Mouse (Mus musculus): ENCODE measurements around the gene Adgrd1.

Adgrd1 gene

DNA sequence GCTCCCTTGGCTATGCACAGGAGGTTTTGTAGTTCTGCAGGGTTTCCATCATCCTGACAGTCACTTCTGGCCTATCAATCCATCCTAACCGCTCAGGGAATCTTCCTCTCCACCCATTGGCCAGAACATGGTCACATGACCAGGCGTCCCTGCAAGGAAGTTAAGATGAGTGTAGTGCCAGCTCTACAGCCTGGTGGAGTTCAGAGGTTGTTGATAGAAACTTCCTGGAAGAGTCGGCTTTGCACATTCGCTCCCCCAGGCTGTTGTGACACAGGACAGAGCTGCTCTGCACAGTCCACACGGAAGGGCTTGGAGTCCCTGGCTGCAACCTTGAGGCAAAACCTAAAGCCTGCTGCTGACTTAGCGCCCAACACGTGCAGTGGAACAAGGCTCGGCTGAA lies 152.5 kb downstream of the Adgrd1 start:
- DNase-seq (ENCODE audit: extremely low read depth, low read depth): no peak

Data from MEL-GATA-1-ER (cell line).